Mouse (Mus musculus): Measurements from ENCODE around the gene Spast.

Gene Spast

DNA sequence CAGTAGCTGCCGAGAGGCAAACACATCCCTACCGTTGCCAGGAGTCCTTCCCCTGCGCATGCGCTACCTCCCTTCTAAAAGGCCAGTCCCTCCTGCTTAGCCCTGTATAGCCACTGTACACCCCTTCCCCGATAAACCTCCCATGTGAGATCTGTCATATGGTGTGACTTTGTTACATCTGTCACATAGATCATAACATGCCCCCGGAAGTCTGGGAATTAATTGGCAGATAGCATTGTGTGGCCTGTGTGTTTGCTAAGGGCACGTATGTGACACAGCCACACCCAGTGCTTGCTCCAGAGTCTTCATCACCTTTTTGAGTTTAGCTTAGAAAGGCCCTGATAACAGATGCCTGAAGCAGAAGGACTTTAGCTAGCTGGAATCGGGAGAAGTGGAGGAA, 91.3 kb downstream of the Spast start:
- no peak for DNase-seq

DNA sequence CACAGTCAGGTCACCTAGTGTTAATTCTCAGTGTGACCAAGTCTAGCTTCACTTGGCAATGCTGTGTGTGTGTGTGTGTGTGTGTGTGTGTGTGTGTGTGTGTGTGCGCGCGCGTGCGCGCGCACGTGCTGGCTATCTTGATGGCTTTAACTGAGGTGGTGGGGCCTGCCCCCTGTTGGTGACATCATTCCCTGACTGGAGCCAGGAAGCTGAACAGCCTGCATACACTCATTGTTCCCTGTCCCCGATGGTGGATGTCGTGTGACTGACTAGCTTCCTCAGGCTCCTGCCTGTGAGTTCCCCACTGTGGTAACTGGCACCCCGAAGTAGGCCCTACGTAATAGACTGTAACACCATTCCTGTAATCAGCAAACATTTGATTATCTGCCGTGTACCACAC, 92.7 kb downstream of the Spast start:
- peak; percentile 38 for DNase-seq

DNA sequence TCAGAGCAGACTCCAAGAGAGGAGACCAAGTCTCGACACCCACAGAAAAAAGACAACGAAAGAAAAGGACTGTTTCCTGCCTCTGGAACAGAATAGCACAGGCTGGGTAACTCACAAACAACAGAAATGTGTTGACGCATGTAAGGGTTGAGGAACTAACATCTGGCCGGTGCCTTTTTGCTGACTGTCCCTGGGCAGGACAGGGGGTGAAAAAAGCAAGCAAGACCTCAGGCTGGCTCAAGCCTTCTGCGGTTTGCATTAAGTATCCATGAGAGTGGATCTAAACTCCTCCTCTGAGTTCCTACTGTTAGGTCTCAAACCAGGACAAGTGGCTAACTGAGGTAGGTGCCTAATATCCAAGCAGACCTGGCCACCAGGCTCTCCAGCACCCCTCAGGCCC, 93.8 kb downstream of the Spast start:
- no peak for DNase-seq

DNA sequence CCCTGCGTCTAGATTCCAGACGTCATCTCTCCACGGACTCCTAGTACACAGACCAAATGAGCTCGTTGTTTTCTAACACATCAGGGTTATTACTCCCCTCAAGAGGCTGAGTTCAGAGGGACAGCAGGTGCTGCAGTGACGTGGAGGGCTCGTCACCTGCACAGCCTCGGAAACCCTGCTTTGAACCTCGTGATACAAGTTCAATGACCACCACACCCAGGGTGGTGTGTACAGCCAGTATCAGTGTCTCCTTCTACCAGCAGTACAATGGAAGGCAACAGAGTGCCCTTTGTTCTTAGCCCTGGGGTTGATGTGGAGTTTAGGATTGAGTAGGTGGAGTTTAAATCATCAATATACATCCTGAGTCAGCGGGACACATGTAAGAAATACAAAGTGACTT, 99.0 kb downstream of the Spast start:
- DNase-seq, result no peak

DNA sequence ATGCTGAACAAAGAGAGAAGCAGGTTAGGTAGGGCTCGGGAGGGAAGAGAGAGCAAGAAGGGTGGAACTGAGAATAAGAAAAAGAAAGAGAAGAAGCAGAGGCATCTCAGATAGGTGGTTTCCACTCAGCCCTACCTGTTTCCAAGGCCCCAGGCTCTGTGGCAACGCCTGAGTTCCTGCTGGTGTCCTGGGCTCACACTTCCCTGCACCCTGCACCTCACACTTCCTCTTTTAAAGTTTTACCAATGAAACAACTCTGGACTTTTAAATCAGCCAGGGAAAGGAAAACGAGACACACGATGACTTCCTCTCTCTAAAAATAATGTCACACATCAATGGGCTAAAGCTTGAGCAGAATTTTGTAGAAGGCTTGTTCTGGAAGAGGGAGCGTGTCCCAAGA, 101.7 kb downstream of the Spast start:
- no peak for DNase-seq
